Mouse (Mus musculus) layer of hippocampus, adult 18-20 months (tissue): ENCODE results near the gene Insc. TPM values are rescaled to one million over a fixed set of nuclear protein-coding genes. Genes with fewer than 3 reads are reported as not detected.
A peak's percentile ranks its signal among the peaks of the same experiment; 100 is the strongest.

Experiments
- DNase-seq, 2 experiments: peaks; one replicate each; pipeline ENCODE4 v3.0.0; 2022; ENCODE audit warnings: low spot score in 2 of 2
- total RNA-seq, 2 experiments: library from RNA; stranded (reverse); gene quantifications; 2 replicates each; pipeline ENCODE4 v1.2.3; 2021

Insc gene
- total RNA-seq, 2 experiments from 2014 or later = 3.9 to 5.6 TPM

GRCm38 (mm10) chr7:114762660-114763059 lies 19.2 kb downstream of the Insc start:
- DNase-seq = no peak

- DNase-seq = no peak
Observed at GRCm38 (mm10) chr7:114765273-114765672, 21.8 kb downstream of the Insc start.

- no peak for DNase-seq
Observed at GRCm38 (mm10) chr7:114766523-114766922, 23.0 kb downstream of the Insc start.

- no peak for DNase-seq
Observed at GRCm38 (mm10) chr7:114768516-114768915, 25.0 kb downstream of the Insc start.

GRCm38 (mm10) chr7:114769041-114769440 lies 25.5 kb downstream of the Insc start:
- DNase-seq = no peak

GRCm38 (mm10) chr7:114770586-114770985 lies 27.1 kb downstream of the Insc start:
- no peak for DNase-seq

- no peak for DNase-seq
Observed at GRCm38 (mm10) chr7:114771801-114772200, 28.3 kb downstream of the Insc start.

- DNase-seq = no peak
Observed at GRCm38 (mm10) chr7:114773781-114774180, 30.3 kb downstream of the Insc start.

GRCm38 (mm10) chr7:114775856-114776255 lies 32.4 kb downstream of the Insc start:
- DNase-seq = no peak

GRCm38 (mm10) chr7:114778156-114778770 lies 34.8 kb downstream of the Insc start:
- no peak for DNase-seq

- DNase-seq = no peak
Observed at GRCm38 (mm10) chr7:114779056-114779660, 35.7 kb downstream of the Insc start.

- DNase-seq = no peak
Observed at GRCm38 (mm10) chr7:114783291-114783690, 39.8 kb downstream of the Insc start.

- DNase-seq = no peak
Observed at GRCm38 (mm10) chr7:114791087-114791486, 47.6 kb downstream of the Insc start.

GRCm38 (mm10) chr7:114792026-114792425 lies 48.5 kb downstream of the Insc start:
- DNase-seq = no peak

- DNase-seq = no peak
Observed at GRCm38 (mm10) chr7:114794400-114794799, 50.9 kb downstream of the Insc start.

- peak; percentile 5 to 60 for DNase-seq
Observed at GRCm38 (mm10) chr7:114802576-114802975, 59.1 kb downstream of the Insc start.

GRCm38 (mm10) chr7:114805311-114805710 lies 61.8 kb downstream of the Insc start:
- no peak for DNase-seq

GRCm38 (mm10) chr7:114807343-114807742 lies 63.8 kb downstream of the Insc start:
- DNase-seq = peak; percentile 50 to 70

- DNase-seq = no peak
Observed at GRCm38 (mm10) chr7:114808341-114808740, 64.8 kb downstream of the Insc start.

- DNase-seq = peak; percentile 66 to 89
Observed at GRCm38 (mm10) chr7:114817291-114817806, 73.9 kb downstream of the Insc start.

- DNase-seq = no peak
Observed at GRCm38 (mm10) chr7:114817879-114818278, 74.4 kb downstream of the Insc start.

- no peak for DNase-seq
Observed at GRCm38 (mm10) chr7:114818351-114818750, 74.9 kb downstream of the Insc start.

- no peak for DNase-seq
Observed at GRCm38 (mm10) chr7:114818836-114819235, 75.3 kb downstream of the Insc start.
